Mouse (Mus musculus): ENCODE measurements at regions not wholly inside any gene's neighbourhood (a gene's known extent, or its start where the extent isn't known, plus 50 kb on each side); places are given as distances from the start of the nearest gene placed in this dataset.
"Not testable (repeated sequence)": the region's sequence is repeated elsewhere in the genome, so short reads cannot be mapped to it uniquely, and the experiment has no call there.

DNA sequence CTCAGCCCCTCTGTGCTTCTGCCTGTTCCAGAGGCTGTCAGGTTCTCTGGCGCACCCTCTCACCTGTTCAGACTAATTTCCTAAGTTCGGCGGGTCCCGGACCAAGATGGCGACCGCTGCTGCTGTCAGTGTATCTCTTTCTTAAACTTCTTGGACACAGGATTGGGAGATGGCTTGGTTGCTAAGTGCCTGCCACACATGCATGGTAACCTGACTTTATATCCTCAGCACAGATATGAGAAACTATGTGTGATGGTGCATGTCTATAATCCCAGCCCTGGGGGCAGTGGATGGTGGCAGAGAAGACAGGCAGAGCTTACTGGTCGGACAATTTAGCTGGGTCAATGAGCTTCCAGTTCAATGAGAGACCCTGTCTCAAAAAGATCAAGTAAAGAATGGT, 126.3 kb downstream of the Dmrta2 start:
- 88% methylated on average over 6 of the region's 7 CpGs for WGBS
- not testable (repeated sequence) for H3K27me3 ChIP-seq (ENCODE audit: control insufficient read depth, insufficient read depth, low read length); ATAC-seq (ENCODE audit: insufficient number of reproducible peaks, insufficient read depth, low FRiP score, low read depth); H3K4me2 ChIP-seq (ENCODE audit: low read length); H3K9me3 ChIP-seq (ENCODE audit: control insufficient read depth, low read length); H3K27ac ChIP-seq (replicated peaks in 1 of 2; ENCODE audit: control insufficient read depth in 1 of 2, insufficient read depth in 1 of 2, low read depth in 2 of 2, low read length in 2 of 2); H3K9ac ChIP-seq (ENCODE audit: low read length); H3K36me3 ChIP-seq (ENCODE audit: control insufficient read depth, insufficient read depth, low read length); H3K4me1 ChIP-seq (ENCODE audit: control insufficient read depth in 2 of 2, insufficient read depth in 2 of 2, low read length in 2 of 2); H3K4me3 ChIP-seq (ENCODE audit: control insufficient read depth in 1 of 2, insufficient read depth in 1 of 2, low read depth in 1 of 2, low read length in 2 of 2)

DNA sequence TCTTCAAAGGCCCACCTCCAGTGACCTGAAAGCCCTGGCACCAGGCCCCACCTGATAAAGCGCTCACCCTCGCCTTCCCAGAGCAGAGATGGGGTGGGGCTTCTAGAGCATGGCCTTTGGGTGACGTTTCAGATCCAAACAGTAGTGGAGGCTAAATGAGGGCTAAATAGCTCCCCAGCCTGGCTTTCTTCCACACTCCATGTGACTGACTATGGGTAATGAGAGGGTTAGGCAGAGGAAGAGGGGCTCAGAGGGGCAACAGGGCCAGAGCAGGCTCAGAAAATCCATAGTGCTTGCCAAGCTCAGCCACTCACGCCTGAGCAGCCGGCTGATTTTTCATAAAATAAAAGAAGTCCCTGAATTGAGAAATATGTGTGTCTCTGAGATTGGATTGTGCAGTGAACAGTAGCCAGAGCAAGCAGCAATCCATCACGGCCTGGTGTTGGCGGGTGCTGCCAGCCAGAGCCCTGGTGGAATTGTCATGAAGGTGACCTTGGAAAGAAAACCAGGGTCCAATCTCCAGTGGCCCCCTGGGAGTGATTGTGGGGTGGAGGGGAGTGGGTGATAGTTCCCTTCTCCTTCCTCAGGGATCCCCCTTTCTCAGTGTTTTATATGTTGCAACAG, 128.9 kb downstream of the Dmrta2 start:
- Histone ChIP-seq H3K4me2 (ENCODE audit: low read length) (no peak overlapping the region), H3K27me3 (ENCODE audit: control insufficient read depth, insufficient read depth, low read length) (no peaks in the 10 kb centered on the region), H3K9me3 (ENCODE audit: control insufficient read depth, low read length) (no peaks in the 10 kb centered on the region), H3K9ac (ENCODE audit: low read length) (no peak overlapping the region), H3K4me1 (ENCODE audit: control insufficient read depth in 2 of 2, insufficient read depth in 2 of 2, low read length in 2 of 2) (no peaks in the 10 kb centered on the region), H3K4me3 (ENCODE audit: control insufficient read depth in 1 of 2, insufficient read depth in 1 of 2, low read depth in 1 of 2, low read length in 2 of 2) (no peak overlapping the region), H3K36me3 (ENCODE audit: control insufficient read depth, insufficient read depth, low read length) (no peaks in the 10 kb centered on the region), H3K27ac (replicated peaks in 1 of 2; ENCODE audit: control insufficient read depth in 1 of 2, insufficient read depth in 1 of 2, low read depth in 2 of 2, low read length in 2 of 2) (no peak overlapping the region)
- WGBS = 63% methylated on average over 7 of the region's 7 CpGs
- ATAC-seq (ENCODE audit: insufficient number of reproducible peaks, insufficient read depth, low FRiP score, low read depth) = no peak

- H3K9me3 ChIP-seq (ENCODE audit: control insufficient read depth, low read length) = no peaks in the 10 kb centered on the region
- no peaks in the 10 kb centered on the region for H3K27me3 ChIP-seq (ENCODE audit: control insufficient read depth, insufficient read depth, low read length)
- 20% methylated on average over 9 of the region's 9 CpGs for WGBS
- H3K36me3 ChIP-seq (ENCODE audit: control insufficient read depth, insufficient read depth, low read length) = no peaks in the 10 kb centered on the region
- no peak overlapping the region for H3K27ac ChIP-seq (replicated peaks in 1 of 2; ENCODE audit: control insufficient read depth in 1 of 2, insufficient read depth in 1 of 2, low read depth in 2 of 2, low read length in 2 of 2)
- no peaks in the 10 kb centered on the region for H3K4me1 ChIP-seq (ENCODE audit: control insufficient read depth in 2 of 2, insufficient read depth in 2 of 2, low read length in 2 of 2)
- no peak overlapping the region for H3K4me2 ChIP-seq (ENCODE audit: low read length)
- no peak overlapping the region for H3K9ac ChIP-seq (ENCODE audit: low read length)
- ATAC-seq (ENCODE audit: insufficient number of reproducible peaks, insufficient read depth, low FRiP score, low read depth) = no peak
- H3K4me3 ChIP-seq (ENCODE audit: control insufficient read depth in 1 of 2, insufficient read depth in 1 of 2, low read depth in 1 of 2, low read length in 2 of 2) = no peak overlapping the region
These were observed 141.6 kb downstream of the Dmrta2 start for GRCm38 (mm10) chr4:110119438-110119837.

DNA sequence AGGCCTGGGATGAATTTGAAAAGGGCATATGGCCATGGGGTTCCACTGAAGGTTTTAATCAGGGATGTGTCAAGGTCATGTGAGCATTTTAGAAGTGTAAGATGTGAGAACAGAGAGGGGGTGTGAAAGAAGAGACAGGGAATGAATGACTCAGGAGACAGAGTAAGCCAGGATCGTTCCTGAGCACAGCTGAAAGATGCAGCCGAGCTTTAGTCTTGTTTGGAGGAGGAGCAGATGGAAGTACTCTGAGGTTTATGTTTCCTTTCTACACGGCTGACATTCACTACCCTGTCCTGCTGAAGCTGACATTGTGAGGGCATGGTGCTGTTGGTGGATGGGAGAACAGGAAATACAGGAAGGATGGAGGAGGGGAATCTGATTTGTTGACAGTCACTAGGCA, 142.0 kb downstream of the Dmrta2 start:
- Histone ChIP-seq H3K36me3 (ENCODE audit: control insufficient read depth, insufficient read depth, low read length) (no peaks in the 10 kb centered on the region), H3K27ac (replicated peaks in 1 of 2; ENCODE audit: control insufficient read depth in 1 of 2, insufficient read depth in 1 of 2, low read depth in 2 of 2, low read length in 2 of 2) (no peak overlapping the region), H3K4me1 (ENCODE audit: control insufficient read depth in 2 of 2, insufficient read depth in 2 of 2, low read length in 2 of 2) (no peaks in the 10 kb centered on the region), H3K9me3 (ENCODE audit: control insufficient read depth, low read length) (no peaks in the 10 kb centered on the region), H3K9ac (ENCODE audit: low read length) (no peak overlapping the region), H3K4me3 (ENCODE audit: control insufficient read depth in 1 of 2, insufficient read depth in 1 of 2, low read depth in 1 of 2, low read length in 2 of 2) (no peak overlapping the region), H3K4me2 (ENCODE audit: low read length) (no peak overlapping the region), H3K27me3 (ENCODE audit: control insufficient read depth, insufficient read depth, low read length) (no peaks in the 10 kb centered on the region)
- no peak for ATAC-seq (ENCODE audit: insufficient number of reproducible peaks, insufficient read depth, low FRiP score, low read depth)
- 43% methylated on average over 3 of the region's 3 CpGs for WGBS

- Histone ChIP-seq H3K9me3 (ENCODE audit: control insufficient read depth, low read length) (no peaks in the 10 kb centered on the region), H3K27me3 (ENCODE audit: control insufficient read depth, insufficient read depth, low read length) (no peaks in the 10 kb centered on the region), H3K27ac (replicated peaks in 1 of 2; ENCODE audit: control insufficient read depth in 1 of 2, insufficient read depth in 1 of 2, low read depth in 2 of 2, low read length in 2 of 2) (no peak overlapping the region), H3K36me3 (ENCODE audit: control insufficient read depth, insufficient read depth, low read length) (no peaks in the 10 kb centered on the region), H3K4me1 (ENCODE audit: control insufficient read depth in 2 of 2, insufficient read depth in 2 of 2, low read length in 2 of 2) (no peaks in the 10 kb centered on the region), H3K9ac (ENCODE audit: low read length) (no peak overlapping the region), H3K4me3 (ENCODE audit: control insufficient read depth in 1 of 2, insufficient read depth in 1 of 2, low read depth in 1 of 2, low read length in 2 of 2) (no peak overlapping the region), H3K4me2 (ENCODE audit: low read length) (no peak overlapping the region)
- no peak for ATAC-seq (ENCODE audit: insufficient number of reproducible peaks, insufficient read depth, low FRiP score, low read depth)
- 81% methylated on average over 9 of the region's 9 CpGs for WGBS
These were observed 142.9 kb downstream of the Dmrta2 start for GRCm38 (mm10) chr4:110120761-110121160.

DNA sequence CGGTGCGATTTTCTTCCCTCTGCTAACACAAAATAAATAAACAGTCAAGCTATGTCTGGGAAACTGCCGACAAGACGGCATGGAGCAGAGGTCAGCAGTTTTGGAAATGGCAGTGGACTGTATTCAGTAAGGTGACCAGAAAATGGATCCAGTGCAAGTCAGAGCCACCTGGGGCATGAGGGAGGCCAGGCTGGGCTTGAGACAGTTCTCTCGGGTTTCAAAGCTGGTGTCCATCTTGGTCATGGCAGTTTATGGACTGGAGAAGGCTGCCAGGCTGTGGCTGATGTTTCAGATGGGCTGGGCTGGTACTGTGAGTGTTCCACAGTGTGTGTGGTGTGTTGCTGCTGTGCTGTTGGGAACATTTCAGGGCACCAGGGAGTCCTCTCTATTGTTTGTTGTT, 143.6 kb downstream of the Dmrta2 start:
- Histone ChIP-seq H3K4me2 (ENCODE audit: low read length) (no peak overlapping the region), H3K4me3 (ENCODE audit: control insufficient read depth in 1 of 2, insufficient read depth in 1 of 2, low read depth in 1 of 2, low read length in 2 of 2) (no peak overlapping the region), H3K36me3 (ENCODE audit: control insufficient read depth, insufficient read depth, low read length) (no peaks in the 10 kb centered on the region), H3K9me3 (ENCODE audit: control insufficient read depth, low read length) (no peaks in the 10 kb centered on the region), H3K4me1 (ENCODE audit: control insufficient read depth in 2 of 2, insufficient read depth in 2 of 2, low read length in 2 of 2) (no peaks in the 10 kb centered on the region), H3K27me3 (ENCODE audit: control insufficient read depth, insufficient read depth, low read length) (no peaks in the 10 kb centered on the region), H3K27ac (replicated peaks in 1 of 2; ENCODE audit: control insufficient read depth in 1 of 2, insufficient read depth in 1 of 2, low read depth in 2 of 2, low read length in 2 of 2) (no peak overlapping the region), H3K9ac (ENCODE audit: low read length) (no peak overlapping the region)
- no peak for ATAC-seq (ENCODE audit: insufficient number of reproducible peaks, insufficient read depth, low FRiP score, low read depth)
- WGBS = 58% methylated on average over 5 of the region's 5 CpGs

DNA sequence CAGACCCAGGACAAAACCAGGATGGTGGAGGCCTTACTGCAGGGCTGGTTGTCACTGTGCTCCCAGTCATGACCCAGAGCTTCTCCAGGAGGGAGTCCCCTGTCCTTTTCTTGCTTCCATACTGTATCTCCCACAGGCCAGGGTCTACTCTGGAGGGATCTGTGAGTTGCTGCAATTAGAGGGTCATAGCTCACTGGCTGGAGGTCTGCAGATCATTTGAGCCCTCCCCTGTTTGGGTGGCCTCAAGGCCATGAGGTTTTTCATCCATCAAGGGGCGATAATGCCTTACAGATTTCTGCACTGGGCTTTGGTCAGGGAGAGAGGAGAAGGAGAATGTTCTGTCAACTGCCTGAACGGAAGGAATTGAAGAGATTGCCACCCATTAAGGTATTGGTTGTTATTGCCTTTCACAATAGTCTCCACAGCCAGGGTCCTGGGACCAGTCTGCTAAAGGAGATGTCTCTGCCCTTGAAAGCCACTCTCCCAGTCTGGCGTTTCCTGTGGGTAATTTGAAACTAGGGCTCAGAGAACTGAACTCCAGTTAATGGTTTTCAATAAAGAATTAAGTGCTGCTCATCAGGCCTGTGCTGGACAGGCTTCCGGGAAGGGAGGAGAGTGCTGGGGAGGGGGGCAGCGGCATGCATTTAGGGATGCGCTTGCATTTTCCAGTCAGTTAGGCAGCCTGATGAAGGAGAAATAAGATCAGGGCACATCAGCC, 147.4 kb downstream of the Dmrta2 start:
- Histone ChIP-seq H3K36me3 (ENCODE audit: control insufficient read depth, insufficient read depth, low read length) (no peaks in the 10 kb centered on the region), H3K4me2 (ENCODE audit: low read length) (no peak overlapping the region), H3K4me3 (ENCODE audit: control insufficient read depth in 1 of 2, insufficient read depth in 1 of 2, low read depth in 1 of 2, low read length in 2 of 2) (no peak overlapping the region), H3K9ac (ENCODE audit: low read length) (no peak overlapping the region), H3K4me1 (ENCODE audit: control insufficient read depth in 2 of 2, insufficient read depth in 2 of 2, low read length in 2 of 2) (no peaks in the 10 kb centered on the region), H3K27me3 (ENCODE audit: control insufficient read depth, insufficient read depth, low read length) (no peaks in the 10 kb centered on the region), H3K27ac (replicated peaks in 1 of 2; ENCODE audit: control insufficient read depth in 1 of 2, insufficient read depth in 1 of 2, low read depth in 2 of 2, low read length in 2 of 2) (no peak overlapping the region), H3K9me3 (ENCODE audit: control insufficient read depth, low read length) (no peaks in the 10 kb centered on the region)
- 47% methylated on average over 6 of the region's 6 CpGs for WGBS
- no peak for ATAC-seq (ENCODE audit: insufficient number of reproducible peaks, insufficient read depth, low FRiP score, low read depth)
